Mouse (Mus musculus) embryonic fibroblast, embryonic 13.5 days (primary cell): ENCODE results near the gene Dyrk1a. TPM values are rescaled to one million over a fixed set of nuclear protein-coding genes. Genes with fewer than 3 reads are reported as not detected.
A peak's percentile ranks its signal among the peaks of the same experiment; 100 is the strongest.

ENCODE experiments used
- H3K27ac ChIP-seq: 2 replicates; pipeline ENCODE4 v1.5.1; 2012; ENCODE audit warnings: low read length, control low read depth, inconsistent platforms; ENCODE audit not compliant: insufficient read depth
- H3K4me1 ChIP-seq: 2 replicates; pipeline ENCODE4 v1.6.1; 2011; ENCODE audit warnings: low read length; ENCODE audit not compliant: control insufficient read depth, insufficient read depth
- H3K4me3 ChIP-seq: 2 replicates; pipeline ENCODE4 v1.5.1; 2011; ENCODE audit warnings: mild to moderate bottlenecking, control low read depth, low read length; ENCODE audit not compliant: insufficient read depth
- CTCF ChIP-seq: IDR thresholded peaks from 2 replicates; pipeline ENCODE4 v1.5.1; 2011; ENCODE audit warnings: mild to moderate bottlenecking, control low read depth, low read length, moderate library complexity, borderline replicate concordance; ENCODE audit not compliant: insufficient read depth
- POLR2A ChIP-seq: IDR thresholded peaks from 2 replicates; pipeline ENCODE4 v1.6.1; 2011; ENCODE audit warnings: low read depth, mild to moderate bottlenecking, control low read depth, low read length, moderate library complexity
- polyA plus RNA-seq: library from polyadenylated mRNA; stranded (reverse); fragments of >200 nt; gene quantifications from 2 replicates; pipeline ENCODE4 v1.2.4, GENCODE M21; 2011; ENCODE audit warnings: low read depth; ENCODE audit not compliant: missing spikeins, insufficient read length

The Dyrk1a gene
- polyA plus RNA-seq, 1 experiment, result 50.5 TPM

GRCm38 (mm10) chr16:94535716-94536115 is 34.1 kb upstream of the Dyrk1a start:
- Histone ChIP-seq H3K4me3 (no peak overlapping the region), H3K4me1 (peaks cover 6% of the 10 kb centered on the region; the same call in 1 of the 2 replicates), H3K27ac (no peak overlapping the region)
- TF ChIP-seq CTCF (no peak), POLR2A (no peak)

DNA sequence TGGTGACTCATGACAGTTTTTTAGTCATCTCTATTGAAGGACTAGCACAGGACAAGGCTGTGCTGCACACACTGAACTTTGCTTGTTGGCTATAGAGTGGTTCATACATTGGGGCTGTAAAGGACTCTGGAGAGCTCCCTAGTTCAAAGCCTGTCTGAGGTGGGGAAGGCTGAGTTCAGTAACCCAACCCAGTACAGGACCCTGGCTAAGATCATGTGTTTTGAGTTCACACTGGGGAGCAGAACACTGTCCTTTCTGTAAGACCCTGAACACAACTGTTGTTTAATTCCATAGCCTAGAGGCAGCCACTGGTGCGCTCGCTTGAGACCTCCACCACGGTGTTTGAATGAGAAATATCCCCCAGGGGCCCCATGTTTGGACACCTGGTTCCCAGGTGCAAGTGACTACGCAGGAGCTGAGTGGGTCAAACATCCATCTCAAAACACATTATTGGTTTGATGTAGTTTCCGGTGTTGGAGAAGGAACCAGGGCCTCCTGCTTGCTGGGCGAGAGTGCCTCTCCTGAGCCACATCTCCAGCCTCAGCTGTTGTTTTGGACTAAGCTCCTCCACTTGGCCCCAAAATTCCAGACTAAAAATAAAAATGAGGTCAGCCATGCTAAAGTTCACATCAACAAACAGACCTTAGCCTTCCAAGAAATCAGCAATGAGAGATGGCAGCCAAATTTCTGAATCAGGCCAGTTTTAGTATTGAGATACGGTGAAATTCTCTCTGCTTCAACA is 33.2 kb upstream of the Dyrk1a start:
- TF ChIP-seq POLR2A (no peak), CTCF (no peak)
- Histone ChIP-seq H3K27ac (peak overlapping the region; percentile 84), H3K4me3 (no peak overlapping the region), H3K4me1 (peaks cover 6% of the 10 kb centered on the region; the same call in 1 of the 2 replicates)

- Histone ChIP-seq H3K27ac (peak overlapping the region; percentile 84), H3K4me1 (peaks cover 6% of the 10 kb centered on the region; the same call in 1 of the 2 replicates), H3K4me3 (no peak overlapping the region)
- TF ChIP-seq CTCF, result no peak
- TF ChIP-seq POLR2A, result no peak; the same call in 1 of the 2 replicates
Measured at GRCm38 (mm10) chr16:94537159-94537527, 32.7 kb upstream of the Dyrk1a start.

- Histone ChIP-seq H3K4me3 (no peak overlapping the region), H3K4me1 (peaks cover 8% of the 10 kb centered on the region), H3K27ac (no peak overlapping the region)
- no peak for TF ChIP-seq CTCF
- no peak for TF ChIP-seq POLR2A
Measured at GRCm38 (mm10) chr16:94540140-94540539, 29.7 kb upstream of the Dyrk1a start.

- no peak overlapping the region for H3K27ac ChIP-seq
- H3K4me1 ChIP-seq, result peaks cover 2% of the 10 kb centered on the region
- TF ChIP-seq POLR2A, result no peak
- no peak for TF ChIP-seq CTCF
- H3K4me3 ChIP-seq, result no peak overlapping the region
Measured at GRCm38 (mm10) chr16:94542898-94543297, 26.9 kb upstream of the Dyrk1a start.

GRCm38 (mm10) chr16:94544540-94545105 is 25.2 kb upstream of the Dyrk1a start:
- no peak overlapping the region for H3K4me3 ChIP-seq
- no peak for TF ChIP-seq CTCF
- no peak for TF ChIP-seq POLR2A
- H3K4me1 ChIP-seq, result peaks cover 2% of the 10 kb centered on the region
- H3K27ac ChIP-seq, result peak overlapping the region; percentile 50; the same call in 1 of the 2 replicates

- TF ChIP-seq POLR2A (no peak), CTCF (no peak)
- Histone ChIP-seq H3K4me3 (no peak overlapping the region), H3K4me1 (peaks cover 2% of the 10 kb centered on the region), H3K27ac (no peak overlapping the region)
Measured at GRCm38 (mm10) chr16:94545781-94546562, 23.8 kb upstream of the Dyrk1a start.

- TF ChIP-seq POLR2A, result no peak
- TF ChIP-seq CTCF, result no peak
- no peaks in the 10 kb centered on the region for H3K4me1 ChIP-seq
- no peak overlapping the region for H3K4me3 ChIP-seq
- no peak overlapping the region for H3K27ac ChIP-seq
Measured at GRCm38 (mm10) chr16:94549813-94550212, 20.0 kb upstream of the Dyrk1a start.

DNA sequence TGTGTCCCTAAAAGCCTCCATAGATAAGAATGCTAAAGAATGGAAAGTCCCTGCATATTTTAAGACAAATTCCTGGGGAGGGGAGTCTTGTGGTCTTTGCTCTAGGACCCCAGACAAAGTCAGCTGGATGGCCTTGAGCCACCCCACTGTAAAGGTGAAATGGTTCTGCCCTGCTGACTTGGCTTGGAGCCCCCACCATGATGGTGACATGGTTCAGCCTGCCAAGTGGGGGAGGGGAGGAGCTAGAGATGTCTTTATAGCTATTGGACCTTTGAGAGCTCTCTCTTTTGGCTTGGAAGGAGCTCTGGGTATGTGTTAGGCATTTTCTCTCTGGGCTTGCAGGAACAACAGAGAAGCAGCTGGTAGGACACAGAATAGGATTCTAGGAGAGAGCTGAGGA is 17.9 kb upstream of the Dyrk1a start:
- Histone ChIP-seq H3K4me3 (no peak overlapping the region), H3K4me1 (no peaks in the 10 kb centered on the region), H3K27ac (no peak overlapping the region)
- no peak for TF ChIP-seq POLR2A
- TF ChIP-seq CTCF, result no peak
